Mouse (Mus musculus) heart, embryonic 11.5 days (tissue): ENCODE measurements around the gene Mink1. TPM values are rescaled to one million over a fixed set of nuclear protein-coding genes. Genes with fewer than 3 reads are reported as not detected.
"Not testable (repeated sequence)": the region's sequence is repeated elsewhere in the genome, so short reads cannot be mapped to it uniquely, and the experiment has no call there.

Experiments
- ATAC-seq: fragments of 200-750 bp; cut with Nextera tagmentation; replicated peaks from 2 replicates; pipeline ENCODE4 v1.8.0; 2017; ENCODE audit warnings: moderate library complexity; ENCODE audit not compliant: insufficient number of reproducible peaks, low FRiP score, low TSS enrichment
- H3K27ac ChIP-seq: fragments of 300-500 bp; sonication (generic); 2 replicates; pipeline ENCODE4 v1.5.1; 2014; ENCODE audit warnings: mild to moderate bottlenecking, low read depth, low read length
- H3K27me3 ChIP-seq: fragments of 300-500 bp; sonication (generic); 2 replicates; pipeline ENCODE4 v1.6.1; 2014; ENCODE audit warnings: mild to moderate bottlenecking, low read length, mixed read lengths; ENCODE audit not compliant: control insufficient read depth, insufficient read depth
- H3K36me3 ChIP-seq: fragments of 300-500 bp; sonication (generic); 2 replicates; pipeline ENCODE4 v1.6.1; 2014; ENCODE audit warnings: mild to moderate bottlenecking, low read length, moderate library complexity, mixed read lengths; ENCODE audit not compliant: control insufficient read depth, insufficient read depth
- H3K4me1 ChIP-seq: fragments of 300-500 bp; sonication (generic); 2 replicates; pipeline ENCODE4 v1.6.1; 2014; ENCODE audit warnings: low read length; ENCODE audit not compliant: control insufficient read depth, insufficient read depth
- H3K4me2 ChIP-seq: fragments of 300-500 bp; sonication (generic); 2 replicates; pipeline ENCODE4 v1.6.1; 2014; ENCODE audit warnings: mild to moderate bottlenecking, moderate library complexity
- H3K4me3 ChIP-seq: fragments of 300-500 bp; sonication (generic); 2 replicates; pipeline ENCODE4 v1.5.1; 2014; ENCODE audit warnings: low read depth, low read length
- H3K9ac ChIP-seq: fragments of 300-500 bp; sonication (generic); 2 replicates; pipeline ENCODE4 v1.6.1; 2014; ENCODE audit warnings: mild to moderate bottlenecking, low read depth, low read length, moderate library complexity
- H3K9me3 ChIP-seq: fragments of 300-500 bp; sonication (generic); replicated peaks from 2 replicates; pipeline ENCODE4 v1.6.1; 2016; ENCODE audit warnings: low read length; ENCODE audit not compliant: control insufficient read depth
- WGBS: fragments of 180-500 bp; shearing (Covaris S2); extraction: QIAGEN DNeasy Blood & Tissue Kit; methylation state at CpG from one replicate; pipeline ENCODE4 v1.1.7; 2014; ENCODE audit not compliant: insufficient replicate concordance; 5-methylcytosine and 5-hydroxymethylcytosine counted together
- polyA plus RNA-seq: library from polyadenylated mRNA; unstranded; fragments of >200 nt; fragmentation: Nextera tagmentation; extraction: Ambion mirVana; gene quantifications from 2 replicates; pipeline ENCODE4 v1.2.1, GENCODE M21; 2014

Gene Mink1
- polyA plus RNA-seq, 1 experiment from 2014 or later: 15.1 TPM

DNA sequence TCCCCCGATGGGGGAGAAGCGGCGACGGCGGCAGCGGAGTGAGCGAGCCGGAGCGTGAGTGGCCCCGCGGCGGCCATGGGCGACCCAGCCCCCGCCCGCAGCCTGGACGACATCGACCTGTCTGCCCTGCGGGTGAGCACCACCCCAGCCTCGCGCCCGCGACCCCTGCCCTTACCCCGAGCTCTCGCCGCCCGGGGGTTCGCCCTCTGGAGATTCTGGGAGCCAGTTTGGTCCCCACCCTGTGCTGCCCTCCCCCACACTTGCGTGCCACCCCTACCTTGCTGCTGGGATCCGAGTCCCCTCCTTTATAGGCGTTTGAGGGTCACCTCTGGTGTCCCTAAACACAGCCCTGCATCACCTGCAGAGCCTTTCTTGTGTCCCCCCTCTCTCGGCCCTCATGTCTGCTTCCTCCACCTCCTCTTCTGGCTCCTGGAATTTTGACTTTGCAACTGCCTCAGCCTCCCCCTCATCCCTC, 351 bp downstream of the Mink1 start:
- peaks cover 10% of the 10 kb centered on the region for H3K4me1 ChIP-seq
- peak overlapping the region; percentile 90 for H3K9ac ChIP-seq
- no peaks in the 10 kb centered on the region for H3K9me3 ChIP-seq
- no peak; the same call in 1 of the 2 replicates for ATAC-seq
- no peaks in the 10 kb centered on the region for H3K36me3 ChIP-seq
- H3K27me3 ChIP-seq: no peaks in the 10 kb centered on the region
- 0% methylated on average over 25 of the region's 31 CpGs for WGBS
- peak overlapping the region; percentile 92 for H3K4me3 ChIP-seq
- H3K27ac ChIP-seq: peak overlapping the region; percentile 86
- H3K4me2 ChIP-seq: peak overlapping the region; percentile 76

DNA sequence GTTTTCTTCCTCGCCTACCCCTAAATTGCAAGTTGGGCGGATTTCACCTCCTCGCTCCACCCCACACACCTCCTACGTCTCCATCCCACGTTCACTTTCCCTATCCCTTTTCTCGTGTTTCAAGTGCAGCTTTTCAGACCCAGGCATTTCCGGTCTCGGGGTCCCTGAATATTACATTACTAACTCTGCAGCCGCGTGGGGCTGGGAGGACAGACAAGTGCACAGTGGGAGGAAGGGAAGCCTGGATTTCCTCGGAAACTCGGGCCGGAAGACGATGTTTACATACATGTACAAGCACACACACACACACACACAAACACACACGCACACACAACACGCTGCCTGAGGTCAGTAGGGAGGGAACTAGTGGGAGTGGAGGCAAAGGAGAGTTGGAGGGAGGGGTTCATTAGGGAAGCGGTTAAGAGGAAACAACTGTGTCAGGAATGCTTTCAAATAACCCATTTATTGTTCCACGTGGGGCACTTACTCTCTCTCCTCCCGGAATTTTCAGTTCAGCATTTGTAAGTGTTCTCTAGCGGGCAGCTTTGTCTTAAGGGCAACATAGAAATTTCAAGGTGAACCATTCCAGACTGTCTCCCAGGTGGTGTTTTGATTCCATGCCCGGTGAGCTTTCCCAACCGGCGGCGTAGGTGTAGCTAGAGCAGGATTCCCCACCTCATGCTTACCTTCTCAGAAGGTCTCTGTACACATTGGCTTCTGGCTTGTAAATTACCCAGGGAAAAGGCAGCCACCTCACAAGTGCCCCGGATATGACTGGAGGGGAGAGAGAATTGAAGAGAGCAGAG, 992 bp downstream of the Mink1 start:
- peak overlapping the region; percentile 86 for H3K27ac ChIP-seq
- peaks cover 10% of the 10 kb centered on the region for H3K4me1 ChIP-seq
- peak overlapping the region; percentile 76 for H3K4me2 ChIP-seq
- peak overlapping the region; percentile 90 for H3K9ac ChIP-seq
- ATAC-seq: no peak
- H3K36me3 ChIP-seq: no peaks in the 10 kb centered on the region
- no peaks in the 10 kb centered on the region for H3K27me3 ChIP-seq
- peak overlapping the region; percentile 92 for H3K4me3 ChIP-seq
- WGBS: 2% methylated on average over 25 of the region's 25 CpGs
- no peaks in the 10 kb centered on the region for H3K9me3 ChIP-seq

DNA sequence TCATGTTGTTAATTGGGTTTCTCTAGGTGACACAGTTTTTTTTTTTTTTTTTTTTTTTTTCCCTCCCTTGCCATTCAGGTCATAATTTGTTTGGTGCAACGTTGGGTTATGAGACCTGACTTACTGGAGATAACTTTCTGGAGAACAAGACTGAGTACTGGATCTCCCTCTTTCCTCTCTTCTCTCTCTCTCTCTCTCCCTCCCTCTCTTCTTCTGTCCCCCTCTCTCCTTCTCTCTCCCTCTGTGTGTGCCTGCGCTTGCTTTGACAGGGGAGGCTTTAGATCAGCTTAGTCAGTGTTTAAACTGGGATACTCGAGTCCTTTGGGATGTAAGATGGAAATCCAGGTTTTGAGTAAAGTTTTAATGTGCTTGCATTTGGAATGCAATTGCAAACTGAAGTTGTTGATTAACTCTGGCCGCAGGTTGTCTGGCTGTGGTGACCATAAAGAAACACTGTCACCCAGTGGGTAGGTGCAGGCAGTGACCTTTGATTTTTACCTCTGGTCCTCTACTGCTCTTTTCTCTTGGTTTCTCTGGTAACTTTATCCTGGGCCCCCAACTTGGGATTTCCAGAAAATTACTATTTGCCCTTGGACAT, 1.7 kb downstream of the Mink1 start:
- H3K27ac ChIP-seq: no peak overlapping the region
- peak overlapping the region; percentile 76 for H3K4me2 ChIP-seq
- H3K9me3 ChIP-seq: no peaks in the 10 kb centered on the region
- H3K36me3 ChIP-seq: no peaks in the 10 kb centered on the region
- WGBS: 43% methylated on average over 4 of the region's 4 CpGs
- H3K4me1 ChIP-seq: peaks cover 10% of the 10 kb centered on the region
- peak overlapping the region; percentile 92 for H3K4me3 ChIP-seq
- no peak for ATAC-seq
- no peaks in the 10 kb centered on the region for H3K27me3 ChIP-seq
- peak overlapping the region; percentile 90; the same call in 1 of the 2 replicates for H3K9ac ChIP-seq

GRCm38 (mm10) chr11:70566586-70566985, 3.9 kb downstream of the Mink1 start:
- WGBS: 84% methylated on average over 7 of the region's 7 CpGs
- ATAC-seq: no peak
- Histone ChIP-seq H3K9ac (no peak overlapping the region), H3K27me3 (no peaks in the 10 kb centered on the region), H3K4me2 (no peak overlapping the region), H3K36me3 (no peaks in the 10 kb centered on the region), H3K4me1 (peaks cover 10% of the 10 kb centered on the region), H3K9me3 (no peaks in the 10 kb centered on the region), H3K27ac (no peak overlapping the region), H3K4me3 (no peak overlapping the region)

GRCm38 (mm10) chr11:70570614-70571013, 7.9 kb downstream of the Mink1 start:
- H3K27me3 ChIP-seq, H3K4me2 ChIP-seq, H3K36me3 ChIP-seq, H3K9ac ChIP-seq, ATAC-seq, H3K4me3 ChIP-seq, H3K9me3 ChIP-seq, H3K27ac ChIP-seq: not testable (repeated sequence)
- WGBS: 43% methylated on average over 1 of the region's 1 CpGs
- H3K4me1 ChIP-seq: peaks cover 12% of the 10 kb centered on the region

GRCm38 (mm10) chr11:70571641-70572040, 9.0 kb downstream of the Mink1 start:
- no peak overlapping the region for H3K9ac ChIP-seq
- ATAC-seq: no peak
- peak overlapping the region; percentile 9 for H3K4me2 ChIP-seq
- 86% methylated on average over 1 of the region's 1 CpGs for WGBS
- H3K4me3 ChIP-seq: no peak overlapping the region
- H3K9me3 ChIP-seq: no peaks in the 10 kb centered on the region
- peaks cover 12% of the 10 kb centered on the region for H3K4me1 ChIP-seq
- H3K27ac ChIP-seq: no peak overlapping the region
- H3K27me3 ChIP-seq: no peaks in the 10 kb centered on the region
- H3K36me3 ChIP-seq: no peaks in the 10 kb centered on the region

GRCm38 (mm10) chr11:70572348-70572902, 9.7 kb downstream of the Mink1 start:
- ATAC-seq: no peak; the same call in 1 of the 2 replicates
- no peak overlapping the region for H3K9ac ChIP-seq
- peaks cover 12% of the 10 kb centered on the region for H3K4me1 ChIP-seq
- WGBS: 40% methylated on average over 5 of the region's 5 CpGs
- no peaks in the 10 kb centered on the region for H3K36me3 ChIP-seq
- no peak overlapping the region for H3K27ac ChIP-seq
- H3K4me3 ChIP-seq: no peak overlapping the region
- H3K27me3 ChIP-seq: no peaks in the 10 kb centered on the region
- no peaks in the 10 kb centered on the region for H3K9me3 ChIP-seq
- H3K4me2 ChIP-seq: peak overlapping the region; percentile 10

DNA sequence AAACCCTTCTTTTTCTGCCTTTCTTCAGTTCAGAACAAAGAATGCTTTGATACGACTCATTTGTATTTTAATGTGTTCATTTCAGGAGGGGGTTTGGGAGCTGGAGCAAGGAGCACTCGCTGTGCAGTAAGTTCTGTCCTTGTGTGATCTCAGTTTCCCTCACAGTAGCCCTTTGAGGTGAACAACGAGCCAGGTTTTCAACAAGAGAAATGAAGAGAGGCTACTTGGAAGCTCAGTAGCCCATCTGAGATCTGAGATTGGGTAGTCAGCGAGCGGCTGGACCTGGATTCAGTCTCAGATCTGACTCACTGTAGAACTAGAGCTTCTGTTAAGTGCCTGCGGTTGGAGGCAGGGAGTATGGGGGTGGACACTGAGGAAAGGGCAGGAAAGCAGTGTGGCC, 11.2 kb downstream of the Mink1 start:
- no peak for ATAC-seq
- H3K36me3 ChIP-seq: no peaks in the 10 kb centered on the region
- 78% methylated on average over 6 of the region's 6 CpGs for WGBS
- H3K27ac ChIP-seq: no peak overlapping the region
- H3K4me3 ChIP-seq: no peak overlapping the region
- no peak overlapping the region for H3K4me2 ChIP-seq
- H3K9ac ChIP-seq: no peak overlapping the region
- H3K9me3 ChIP-seq: no peaks in the 10 kb centered on the region
- no peaks in the 10 kb centered on the region for H3K27me3 ChIP-seq
- H3K4me1 ChIP-seq: peaks cover 14% of the 10 kb centered on the region
